Mouse (Mus musculus) neural tube, embryonic 10.5 days (tissue): Measurements from ENCODE around the gene Pdia6.

Experiments used
- DNase-seq: peaks from one replicate; pipeline ENCODE4 v3.0.0-alpha.2; 2017; ENCODE audit warnings: low spot score; ENCODE audit errors: extremely low spot score

The Pdia6 gene

GRCm38 (mm10) chr12:17263881-17264280, 2.5 kb upstream of the Pdia6 start:
- no peak for DNase-seq

- DNase-seq: no peak
Measured at GRCm38 (mm10) chr12:17264826-17265225, 1.5 kb upstream of the Pdia6 start.

- DNase-seq: no peak
Measured at GRCm38 (mm10) chr12:17266673-17266990, 287 bp downstream of the Pdia6 start.

- DNase-seq: no peak
Measured at GRCm38 (mm10) chr12:17267316-17267715, 971 bp downstream of the Pdia6 start.

- DNase-seq: no peak
Measured at GRCm38 (mm10) chr12:17271272-17271671, 4.9 kb downstream of the Pdia6 start.

GRCm38 (mm10) chr12:17273841-17274240, 7.5 kb downstream of the Pdia6 start:
- no peak for DNase-seq

- DNase-seq: no peak
Measured at GRCm38 (mm10) chr12:17288496-17288895, 22.2 kb downstream of the Pdia6 start.

GRCm38 (mm10) chr12:17289060-17289459, 22.7 kb downstream of the Pdia6 start:
- DNase-seq: no peak

GRCm38 (mm10) chr12:17289913-17290312, 23.6 kb downstream of the Pdia6 start:
- DNase-seq: no peak

GRCm38 (mm10) chr12:17290569-17290968, 24.2 kb downstream of the Pdia6 start:
- DNase-seq: no peak

GRCm38 (mm10) chr12:17296899-17297298, 30.6 kb downstream of the Pdia6 start:
- no peak for DNase-seq

- DNase-seq: no peak
Measured at GRCm38 (mm10) chr12:17299902-17300301, 33.6 kb downstream of the Pdia6 start.

- DNase-seq: no peak
Measured at GRCm38 (mm10) chr12:17305445-17305844, 39.1 kb downstream of the Pdia6 start.

GRCm38 (mm10) chr12:17308246-17308645, 41.9 kb downstream of the Pdia6 start:
- DNase-seq: no peak

- no peak for DNase-seq
Measured at GRCm38 (mm10) chr12:17310852-17311839, 44.8 kb downstream of the Pdia6 start.

- DNase-seq: no peak
Measured at GRCm38 (mm10) chr12:17316096-17316495, 49.8 kb downstream of the Pdia6 start.

GRCm38 (mm10) chr12:17317970-17318369, 51.6 kb downstream of the Pdia6 start:
- DNase-seq: no peak

- DNase-seq: no peak
Measured at GRCm38 (mm10) chr12:17318453-17318852, 52.1 kb downstream of the Pdia6 start.

- peak; percentile 37 for DNase-seq
Measured at GRCm38 (mm10) chr12:17324549-17325470, 58.5 kb downstream of the Pdia6 start.

- no peak for DNase-seq
Measured at GRCm38 (mm10) chr12:17329259-17329658, 62.9 kb downstream of the Pdia6 start, which contains the start of gene Atp6v1c2. Gene Atp6v1c2 (minus strand): TSS chr12:17329359.

- no peak for DNase-seq
Measured at GRCm38 (mm10) chr12:17333459-17333858, 67.1 kb downstream of the Pdia6 start.
